Mouse (Mus musculus) cerebellum, adult 2 months (tissue): ENCODE measurements around the gene Nod2.

Experiments used
- CTCF ChIP-seq: fragments of 200-500 bp; IDR thresholded peaks from 2 replicates; pipeline ENCODE4 v1.5.1; 2011; ENCODE audit warnings: low read depth, mild to moderate bottlenecking, control low read depth, low read length, moderate library complexity, borderline replicate concordance; ENCODE audit not compliant: insufficient read depth
- POLR2A ChIP-seq: fragments of 200-500 bp; IDR thresholded peaks from 2 replicates; pipeline ENCODE4 v1.6.1; 2011; ENCODE audit warnings: low read length, control low read depth, borderline replicate concordance; ENCODE audit not compliant: insufficient read depth

- TF ChIP-seq CTCF (no peak), POLR2A (no peak)
These were observed 45.8 kb downstream of the Nod2 start for GRCm38 (mm10) chr8:88692866-88693265.
